Mouse (Mus musculus) cerebellum, adult 2 months (tissue): ENCODE data around the gene Ndufa3.

Experiments
- CTCF ChIP-seq: fragments of 200-500 bp; IDR thresholded peaks from 2 replicates; pipeline ENCODE4 v1.5.1; 2011; ENCODE audit warnings: low read depth, mild to moderate bottlenecking, control low read depth, low read length, moderate library complexity, borderline replicate concordance; ENCODE audit not compliant: insufficient read depth
- POLR2A ChIP-seq: fragments of 200-500 bp; IDR thresholded peaks from 2 replicates; pipeline ENCODE4 v1.6.1; 2011; ENCODE audit warnings: low read length, control low read depth, borderline replicate concordance; ENCODE audit not compliant: insufficient read depth

DNA sequence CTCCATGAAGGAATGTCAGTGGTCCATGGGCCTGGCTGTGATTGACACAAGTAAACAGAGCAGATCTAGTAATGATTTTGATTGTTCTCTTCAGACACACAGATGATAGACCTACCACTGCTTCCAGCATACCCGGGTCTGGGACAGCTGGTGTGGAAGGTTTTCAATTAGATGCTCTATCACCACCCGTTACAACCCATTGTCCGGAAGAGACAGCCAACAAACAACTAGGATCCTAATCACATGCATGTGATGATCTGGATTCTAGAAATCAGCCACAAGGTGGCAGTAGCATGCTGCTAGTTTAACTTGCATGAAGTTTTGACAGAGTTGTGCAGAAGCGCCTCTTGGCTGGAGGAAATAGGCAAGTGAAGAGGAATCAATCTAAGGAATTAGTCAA lies 16.1 kb upstream of the Ndufa3 start:
- no peak for TF ChIP-seq POLR2A
- peak; percentile 33; the same call in 1 of the 2 replicates for TF ChIP-seq CTCF
